Mouse (Mus musculus) myocyte (in vitro differentiated cells): ENCODE measurements around the gene Rilpl1.

ENCODE experiments used
- CEBPB ChIP-seq: IDR thresholded peaks from 2 replicates; pipeline ENCODE4 v1.6.1; 2011; ENCODE audit warnings: mild to moderate bottlenecking, moderate library complexity; ENCODE audit not compliant: poor library complexity, insufficient read depth, severe bottlenecking
- E2F4 ChIP-seq: IDR thresholded peaks from one replicate; pipeline ENCODE4 v1.6.1; 2011; ENCODE audit warnings: mild to moderate bottlenecking, control low read depth, moderate library complexity; ENCODE audit not compliant: insufficient read depth
- MAX ChIP-seq: IDR thresholded peaks from one replicate; pipeline ENCODE4 v1.6.1; 2011; ENCODE audit warnings: low read depth, mild to moderate bottlenecking, control low read depth
- MYOD1 ChIP-seq, 3 experiments: IDR thresholded peaks; one replicate each; pipeline ENCODE4 v1.6.1; 2011; ENCODE audit warnings: control low read depth in 2 of 3, low read depth in 2 of 3, mild to moderate bottlenecking in 2 of 3, moderate library complexity in 1 of 3; ENCODE audit not compliant: insufficient read length in 2 of 3, control insufficient read depth in 1 of 3
- MYOG ChIP-seq, 3 experiments: IDR thresholded peaks; one replicate each; pipeline ENCODE4 v1.6.1; 2011; ENCODE audit warnings: control low read depth in 2 of 3, low read depth in 2 of 3, mild to moderate bottlenecking in 2 of 3; ENCODE audit not compliant: insufficient read length in 2 of 3, control insufficient read depth in 1 of 3, insufficient read depth in 1 of 3
- POLR2A ChIP-seq: IDR thresholded peaks from one replicate; pipeline ENCODE4 v1.6.1; 2011; ENCODE audit warnings: low read depth, mild to moderate bottlenecking, control low read depth, moderate library complexity; ENCODE audit not compliant: insufficient read length
- POLR2AphosphoS2 ChIP-seq: IDR thresholded peaks from one replicate; pipeline ENCODE4 v1.6.1; 2011; ENCODE audit warnings: low read depth, control low read depth; ENCODE audit not compliant: insufficient read length
- REST ChIP-seq: IDR thresholded peaks from one replicate; pipeline ENCODE4 v1.6.1; 2011; ENCODE audit warnings: mild to moderate bottlenecking, control low read depth, moderate library complexity; ENCODE audit not compliant: insufficient read depth, insufficient read length
- SRF ChIP-seq: IDR thresholded peaks from one replicate; pipeline ENCODE4 v1.6.1; 2011; ENCODE audit warnings: low read depth; ENCODE audit not compliant: control insufficient read depth, insufficient read length
- TCF12 ChIP-seq: IDR thresholded peaks from one replicate; pipeline ENCODE4 v1.6.1; 2011; ENCODE audit warnings: mild to moderate bottlenecking, control low read depth; ENCODE audit not compliant: poor library complexity, insufficient read depth, severe bottlenecking
- TCF3 ChIP-seq: IDR thresholded peaks from one replicate; pipeline ENCODE4 v1.6.1; 2011; ENCODE audit warnings: low read depth, control low read depth; ENCODE audit not compliant: insufficient read length
- USF1 ChIP-seq: IDR thresholded peaks from one replicate; pipeline ENCODE4 v1.6.1; 2011; ENCODE audit warnings: low read depth, mild to moderate bottlenecking, control low read depth, moderate library complexity

DNA sequence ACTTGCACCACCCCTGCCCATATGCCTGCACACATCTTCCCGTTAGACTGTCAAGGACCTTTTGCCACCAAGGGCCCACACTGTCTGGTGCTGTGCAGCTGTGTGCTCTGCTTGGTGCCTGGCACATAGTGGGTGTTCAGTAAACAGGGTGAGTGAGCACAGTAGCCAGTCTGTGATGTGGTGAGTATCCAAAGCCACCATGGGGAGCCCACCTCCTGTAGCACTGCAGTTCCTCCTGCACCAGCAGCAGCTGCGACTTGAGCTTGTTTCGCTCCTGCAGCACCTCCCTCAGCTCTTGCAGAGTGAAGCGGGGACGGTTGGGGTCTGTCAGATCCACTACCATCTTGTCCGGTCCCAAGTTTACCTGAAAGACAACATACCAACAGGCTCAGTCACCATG lies 61.7 kb downstream of the Rilpl1 start:
- no peak for TF ChIP-seq POLR2A
- TF ChIP-seq E2F4: no peak
- no peak for TF ChIP-seq TCF12
- TF ChIP-seq USF1: no peak
- TF ChIP-seq REST: no peak
- TF ChIP-seq MYOG (IDR thresholded peaks at IDR 0.05; ENCODE audit: control insufficient read depth in 1 of 3, insufficient read depth in 1 of 3, insufficient read length in 2 of 3, low read depth in 2 of 3): no peak
- TF ChIP-seq MAX: no peak
- TF ChIP-seq CEBPB: no peak
- no peak for TF ChIP-seq POLR2AphosphoS2
- TF ChIP-seq TCF3: no peak
- no peak for TF ChIP-seq SRF
- no peak for TF ChIP-seq MYOD1 (IDR thresholded peaks at IDR 0.05; ENCODE audit: control insufficient read depth in 1 of 3, insufficient read length in 2 of 3, low read depth in 2 of 3)
